Mouse (Mus musculus) natural killer cell, adult 2 months (primary cell): ENCODE results near the gene Manba.

Experiments used
- DNase-seq, 2 experiments: peaks; one replicate each; pipeline ENCODE4 v3.0.0; 2022; ENCODE audit warnings: low spot score in 2 of 2

The Manba gene

GRCm38 (mm10) chr3:135580439-135581275 is 95.2 kb downstream of the Manba start:
- peak; percentile 61 to 63 for DNase-seq

GRCm38 (mm10) chr3:135581606-135582117 is 96.3 kb downstream of the Manba start:
- DNase-seq = no peak

GRCm38 (mm10) chr3:135582246-135582645 is 96.8 kb downstream of the Manba start:
- DNase-seq = no peak

GRCm38 (mm10) chr3:135585482-135585881 is 100.1 kb downstream of the Manba start:
- peak; percentile 66 to 81 for DNase-seq

GRCm38 (mm10) chr3:135586060-135586459 is 100.6 kb downstream of the Manba start:
- no peak for DNase-seq

- DNase-seq = peak in 1 of 2 experiments; percentile 17
Observed at GRCm38 (mm10) chr3:135586471-135586880, 101.1 kb downstream of the Manba start.

- DNase-seq = peak in 1 of 2 experiments; percentile 50
Observed at GRCm38 (mm10) chr3:135590471-135590870, 105.1 kb downstream of the Manba start.

GRCm38 (mm10) chr3:135591376-135591775 is 106.0 kb downstream of the Manba start:
- DNase-seq = no peak

GRCm38 (mm10) chr3:135592011-135592410 is 106.6 kb downstream of the Manba start:
- no peak for DNase-seq

- peak; percentile 75 to 82 for DNase-seq
Observed at GRCm38 (mm10) chr3:135594238-135594917, 109.0 kb downstream of the Manba start.

GRCm38 (mm10) chr3:135597014-135597413 is 111.6 kb downstream of the Manba start:
- no peak for DNase-seq

- no peak for DNase-seq
Observed at GRCm38 (mm10) chr3:135598355-135598754, 112.9 kb downstream of the Manba start.

GRCm38 (mm10) chr3:135602731-135603130 is 117.3 kb downstream of the Manba start:
- DNase-seq = peak in 1 of 2 experiments; percentile 55

- DNase-seq = no peak
Observed at GRCm38 (mm10) chr3:135604626-135605417, 119.4 kb downstream of the Manba start.

- no peak for DNase-seq
Observed at GRCm38 (mm10) chr3:135605474-135605873, 120.1 kb downstream of the Manba start.

GRCm38 (mm10) chr3:135606592-135606991 is 121.2 kb downstream of the Manba start:
- no peak for DNase-seq

- no peak for DNase-seq
Observed at GRCm38 (mm10) chr3:135607021-135607420, 121.6 kb downstream of the Manba start.

GRCm38 (mm10) chr3:135607660-135608473 is 122.5 kb downstream of the Manba start:
- peak in 1 of 2 experiments; percentile 58 for DNase-seq

GRCm38 (mm10) chr3:135610221-135610620 is 124.8 kb downstream of the Manba start:
- no peak for DNase-seq

- DNase-seq = no peak
Observed at GRCm38 (mm10) chr3:135614376-135614775, 129.0 kb downstream of the Manba start.

GRCm38 (mm10) chr3:135616730-135617129 is 131.3 kb downstream of the Manba start:
- no peak for DNase-seq
